Mouse (Mus musculus) forebrain, embryonic 10.5 days (tissue): ENCODE results near the gene Gpr84. TPM values are rescaled to one million over a fixed set of nuclear protein-coding genes. Genes with fewer than 3 reads are reported as not detected.

ENCODE experiments used
- DNase-seq: peaks from one replicate; pipeline ENCODE4 v3.0.0-alpha.2; 2017; ENCODE audit warnings: low spot score; ENCODE audit errors: extremely low spot score
- H3K27ac ChIP-seq: fragments of 300-500 bp; sonication (generic); 2 replicates; pipeline ENCODE4 v1.5.1; 2016; ENCODE audit warnings: mild to moderate bottlenecking
- H3K27me3 ChIP-seq: fragments of 300-500 bp; sonication (generic); 2 replicates; pipeline ENCODE4 v1.6.1; 2016; ENCODE audit warnings: mild to moderate bottlenecking; ENCODE audit not compliant: poor library complexity, severe bottlenecking
- H3K36me3 ChIP-seq: fragments of 300-500 bp; sonication (generic); replicated peaks from 2 replicates; pipeline ENCODE4 v1.6.1; 2016; ENCODE audit warnings: mild to moderate bottlenecking, moderate library complexity
- H3K4me1 ChIP-seq: fragments of 300-500 bp; sonication (generic); 2 replicates; pipeline ENCODE4 v1.6.1; 2016
- H3K4me3 ChIP-seq: fragments of 300-500 bp; sonication (generic); 2 replicates; pipeline ENCODE4 v1.5.1; 2016; ENCODE audit warnings: mild to moderate bottlenecking, moderate library complexity
- H3K9me3 ChIP-seq: fragments of 300-500 bp; sonication (generic); 2 replicates; pipeline ENCODE4 v1.6.1; 2016; ENCODE audit warnings: mild to moderate bottlenecking, moderate library complexity
- WGBS: fragments of 180-500 bp; shearing (Covaris S2); methylation state at CpG from one replicate; pipeline ENCODE4 v1.1.7; 2016; 5-methylcytosine and 5-hydroxymethylcytosine counted together
- polyA plus RNA-seq: library from polyadenylated mRNA; unstranded; fragments of >200 nt; fragmentation: Nextera tagmentation; extraction: Ambion mirVana; gene quantifications from 2 replicates; pipeline ENCODE4 v1.2.1, GENCODE M21; 2016

Gene Gpr84
- polyA plus RNA-seq, 1 experiment from 2014 or later, result 0.36 TPM

DNA sequence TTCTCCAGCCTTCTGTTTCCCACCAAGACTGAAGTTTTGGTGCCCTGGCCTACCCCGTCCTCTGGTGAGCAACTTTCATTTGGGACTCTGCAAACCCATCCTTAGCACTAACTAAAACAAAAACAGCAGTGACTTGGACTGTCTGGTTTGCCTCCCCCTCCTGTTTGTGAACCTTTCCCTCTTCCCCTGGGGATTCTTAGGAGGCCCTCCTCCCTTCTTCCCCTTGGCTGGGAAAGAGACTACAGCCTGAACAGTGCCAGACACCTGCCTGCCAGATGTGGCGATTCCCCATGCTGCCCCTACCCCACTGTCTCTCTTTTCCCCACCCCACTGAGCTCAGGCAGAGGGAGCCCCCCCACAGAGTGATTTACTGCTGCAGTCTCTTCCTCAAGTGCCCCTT is 9.4 kb downstream of the Gpr84 start:
- peaks cover 98% of the 10 kb centered on the region for H3K4me1 ChIP-seq
- DNase-seq, result no peak
- WGBS, result 11% methylated on average over 2 of the region's 2 CpGs
- H3K36me3 ChIP-seq, result peaks cover 34% of the 10 kb centered on the region
- H3K4me3 ChIP-seq, result peak overlapping the region; percentile 46
- H3K9me3 ChIP-seq, result no peaks in the 10 kb centered on the region
- H3K27me3 ChIP-seq, result no peaks in the 10 kb centered on the region
- peak overlapping the region; percentile 97 for H3K27ac ChIP-seq

DNA sequence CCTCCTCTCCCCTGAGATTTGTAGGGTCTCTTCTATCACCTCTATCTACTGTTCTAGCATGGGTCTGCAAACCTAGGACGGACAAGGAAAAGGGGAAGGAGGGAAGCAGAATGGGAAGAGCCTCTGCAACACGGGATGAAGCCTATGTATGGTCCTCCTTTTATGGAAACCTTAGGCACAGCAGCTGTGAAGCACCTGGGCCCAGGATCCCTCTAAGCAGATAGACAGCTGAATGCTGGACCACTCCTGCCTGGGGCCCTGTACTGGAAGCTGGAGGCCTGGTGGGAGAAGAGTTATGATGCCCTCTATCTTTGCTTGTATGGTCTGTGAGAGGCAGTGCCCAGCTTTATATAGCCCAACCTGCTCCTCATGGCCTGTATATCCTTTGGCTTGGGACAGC is 9.9 kb downstream of the Gpr84 start:
- 2% methylated on average over 2 of the region's 2 CpGs for WGBS
- Histone ChIP-seq H3K4me1 (peaks cover 98% of the 10 kb centered on the region), H3K27me3 (no peaks in the 10 kb centered on the region), H3K36me3 (peaks cover 38% of the 10 kb centered on the region), H3K27ac (peak overlapping the region; percentile 97), H3K9me3 (no peaks in the 10 kb centered on the region), H3K4me3 (peak overlapping the region; percentile 46)
- DNase-seq, result no peak

DNA sequence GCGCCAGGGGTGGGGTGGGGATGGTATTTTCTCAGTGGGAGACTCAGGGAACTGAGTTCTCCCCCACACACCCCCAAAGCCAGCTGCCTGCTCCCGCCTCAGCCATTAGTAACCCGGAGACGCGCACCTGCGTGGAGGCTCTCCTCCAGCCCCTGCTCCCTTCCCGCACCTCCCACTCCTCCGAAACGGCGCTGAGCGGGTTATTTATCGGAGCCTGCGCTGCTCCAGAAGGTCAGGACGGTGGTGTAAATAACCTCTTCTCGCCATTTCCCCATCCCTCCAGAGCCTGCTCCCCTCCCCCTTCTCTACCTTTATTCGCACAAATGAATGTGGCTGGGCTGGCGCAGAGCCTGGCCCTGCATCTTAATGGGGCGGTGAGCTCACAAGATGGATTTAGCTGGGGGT is 10.3 kb downstream of the Gpr84 start:
- Histone ChIP-seq H3K4me1 (peaks cover 99% of the 10 kb centered on the region), H3K9me3 (no peaks in the 10 kb centered on the region), H3K4me3 (peak overlapping the region; percentile 46), H3K27me3 (no peaks in the 10 kb centered on the region), H3K36me3 (peaks cover 42% of the 10 kb centered on the region), H3K27ac (peak overlapping the region; percentile 97)
- WGBS, result 3% methylated on average over 18 of the region's 18 CpGs
- peak; percentile 77 for DNase-seq

DNA sequence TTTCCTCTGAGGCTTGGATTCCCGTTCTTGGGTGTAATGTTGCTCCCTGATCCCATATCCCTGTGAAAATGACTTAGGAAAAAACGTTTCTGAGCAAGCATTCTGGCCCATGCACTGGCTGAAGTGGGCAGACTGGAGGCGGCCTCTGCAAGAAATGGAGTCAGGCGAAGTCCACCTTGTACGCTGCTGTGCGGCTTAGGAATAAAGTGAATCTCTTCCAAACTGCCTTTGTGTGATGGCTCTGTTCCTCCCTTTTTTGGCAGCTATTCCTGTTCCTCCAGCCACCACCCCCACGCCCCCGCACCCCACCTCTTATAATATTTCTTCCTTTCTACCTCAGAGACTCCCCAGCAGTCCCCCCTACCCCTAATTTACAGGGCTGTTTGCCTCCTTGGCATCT is 10.8 kb downstream of the Gpr84 start:
- no peaks in the 10 kb centered on the region for H3K27me3 ChIP-seq
- no peaks in the 10 kb centered on the region for H3K9me3 ChIP-seq
- H3K4me1 ChIP-seq, result peaks cover 99% of the 10 kb centered on the region
- H3K4me3 ChIP-seq, result peak overlapping the region; percentile 46
- no peak for DNase-seq
- H3K27ac ChIP-seq, result peak overlapping the region; percentile 97
- peaks cover 45% of the 10 kb centered on the region for H3K36me3 ChIP-seq
- WGBS, result 38% methylated on average over 8 of the region's 8 CpGs

DNA sequence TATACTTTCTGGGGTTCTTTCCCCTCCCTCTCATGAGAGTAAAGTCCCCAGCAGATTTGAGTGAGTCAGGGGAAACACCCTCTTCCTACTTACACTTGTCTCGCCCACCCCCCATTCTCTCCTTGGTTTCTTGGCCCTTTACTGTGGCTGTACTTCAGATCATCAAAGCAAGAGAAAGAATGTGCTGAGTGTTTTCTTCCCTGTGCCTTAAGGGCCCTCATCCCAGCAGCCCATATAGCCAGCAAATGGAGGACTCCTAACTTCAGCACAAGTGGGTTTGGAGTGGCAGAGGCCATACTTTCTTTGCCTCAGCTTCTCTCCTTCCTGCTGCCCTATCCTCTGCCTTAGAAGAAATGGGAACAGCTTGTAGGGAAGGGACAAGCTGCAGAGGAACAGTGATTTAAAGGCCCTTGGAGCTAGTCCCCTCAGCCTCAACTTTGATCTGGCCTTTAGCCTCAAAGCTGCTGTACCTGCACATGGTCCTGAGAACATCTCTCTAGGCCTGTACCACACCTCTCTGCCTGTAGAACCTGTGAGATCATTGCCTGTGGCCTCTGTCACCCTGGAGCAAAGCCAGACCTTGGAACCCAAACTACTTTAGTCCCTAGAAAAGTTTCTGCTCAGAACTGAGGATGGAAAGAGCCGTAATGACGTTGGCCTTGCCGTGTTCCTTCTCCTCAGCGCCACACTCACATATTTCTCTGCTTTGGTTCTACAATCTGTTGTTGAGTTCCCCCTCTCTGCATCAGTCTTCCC is 11.4 kb downstream of the Gpr84 start:
- no peak for DNase-seq
- no peaks in the 10 kb centered on the region for H3K27me3 ChIP-seq
- 78% methylated on average over 5 of the region's 5 CpGs for WGBS
- H3K9me3 ChIP-seq, result no peaks in the 10 kb centered on the region
- H3K4me3 ChIP-seq, result peak overlapping the region; percentile 46; the same call in 1 of the 2 replicates
- H3K27ac ChIP-seq, result peak overlapping the region; percentile 97
- H3K36me3 ChIP-seq, result peaks cover 47% of the 10 kb centered on the region
- H3K4me1 ChIP-seq, result peaks cover 95% of the 10 kb centered on the region

DNA sequence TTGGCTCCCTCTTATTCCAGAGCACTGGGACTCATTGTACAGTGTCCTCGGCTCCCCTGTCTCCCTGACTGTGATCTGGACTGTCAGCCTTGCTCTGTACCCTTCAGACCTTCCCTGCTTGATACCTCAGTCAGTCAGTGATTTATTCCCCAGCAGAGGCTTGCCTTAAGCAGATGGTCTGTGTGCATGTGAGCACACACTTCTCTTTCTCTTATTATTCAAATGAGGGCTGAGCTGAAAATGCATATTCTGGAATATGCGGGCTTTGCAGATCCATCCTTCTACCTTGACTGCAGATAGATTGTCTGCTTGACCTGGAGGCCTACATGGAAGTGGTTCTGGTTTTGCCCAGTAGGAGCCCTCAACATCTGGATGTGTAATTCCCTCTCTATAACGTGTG is 12.4 kb downstream of the Gpr84 start:
- DNase-seq, result no peak
- 76% methylated on average over 3 of the region's 3 CpGs for WGBS
- Histone ChIP-seq H3K4me1 (peaks cover 85% of the 10 kb centered on the region), H3K9me3 (no peaks in the 10 kb centered on the region), H3K4me3 (no peak overlapping the region), H3K27me3 (no peaks in the 10 kb centered on the region), H3K36me3 (peaks cover 57% of the 10 kb centered on the region), H3K27ac (peak overlapping the region; percentile 97)

DNA sequence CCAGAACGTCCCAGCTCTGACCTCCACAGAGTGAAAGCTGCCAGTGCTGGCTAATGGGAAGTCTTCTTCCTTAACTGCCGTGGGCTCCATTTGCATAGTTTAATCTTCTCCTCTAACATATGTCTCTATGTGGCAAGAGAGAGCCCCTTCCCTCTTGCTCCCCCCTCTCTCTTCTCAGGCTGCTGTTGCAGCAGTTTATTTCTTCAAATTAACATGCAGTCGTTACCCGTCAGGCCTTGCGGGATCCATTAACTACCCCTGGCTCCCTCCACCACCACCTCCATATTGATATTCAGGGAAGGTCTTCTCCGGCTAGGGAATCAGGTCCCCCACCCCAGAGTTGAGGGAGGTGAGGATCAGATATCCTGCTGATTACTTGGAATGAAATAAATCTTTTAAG is 13.1 kb downstream of the Gpr84 start:
- no peaks in the 10 kb centered on the region for H3K27me3 ChIP-seq
- peak overlapping the region; percentile 97 for H3K27ac ChIP-seq
- WGBS, result 85% methylated on average over 6 of the region's 6 CpGs
- H3K4me1 ChIP-seq, result peaks cover 78% of the 10 kb centered on the region
- H3K9me3 ChIP-seq, result no peaks in the 10 kb centered on the region; the same call in 1 of the 2 replicates
- H3K4me3 ChIP-seq, result no peak overlapping the region
- no peak for DNase-seq
- peaks cover 64% of the 10 kb centered on the region for H3K36me3 ChIP-seq

DNA sequence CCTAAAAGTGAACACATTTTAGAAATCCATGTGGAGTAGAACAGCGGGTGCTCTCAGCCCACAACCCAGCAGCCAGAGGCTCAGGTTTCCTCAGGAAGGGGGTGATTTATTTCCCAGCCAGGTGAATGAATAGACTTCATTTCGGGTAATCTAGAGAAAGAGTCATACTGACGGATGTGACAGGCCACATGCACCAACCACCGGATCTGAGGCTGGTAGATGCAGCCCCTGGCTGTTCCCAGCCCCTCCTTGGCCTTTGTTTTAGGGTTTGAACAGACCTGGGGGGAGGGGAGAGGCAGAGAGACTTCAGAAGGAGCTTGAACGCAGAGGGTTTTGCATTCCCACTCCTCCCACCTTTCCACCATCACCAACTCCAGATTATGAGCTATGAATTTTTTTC is 14.6 kb downstream of the Gpr84 start:
- 6% methylated on average over 5 of the region's 5 CpGs for WGBS
- H3K9me3 ChIP-seq, result no peaks in the 10 kb centered on the region; the same call in 1 of the 2 replicates
- DNase-seq, result peak; percentile 50
- no peaks in the 10 kb centered on the region for H3K27me3 ChIP-seq
- H3K36me3 ChIP-seq, result peaks cover 78% of the 10 kb centered on the region
- peak overlapping the region; percentile 97 for H3K27ac ChIP-seq
- H3K4me3 ChIP-seq, result no peak overlapping the region
- H3K4me1 ChIP-seq, result peaks cover 64% of the 10 kb centered on the region

DNA sequence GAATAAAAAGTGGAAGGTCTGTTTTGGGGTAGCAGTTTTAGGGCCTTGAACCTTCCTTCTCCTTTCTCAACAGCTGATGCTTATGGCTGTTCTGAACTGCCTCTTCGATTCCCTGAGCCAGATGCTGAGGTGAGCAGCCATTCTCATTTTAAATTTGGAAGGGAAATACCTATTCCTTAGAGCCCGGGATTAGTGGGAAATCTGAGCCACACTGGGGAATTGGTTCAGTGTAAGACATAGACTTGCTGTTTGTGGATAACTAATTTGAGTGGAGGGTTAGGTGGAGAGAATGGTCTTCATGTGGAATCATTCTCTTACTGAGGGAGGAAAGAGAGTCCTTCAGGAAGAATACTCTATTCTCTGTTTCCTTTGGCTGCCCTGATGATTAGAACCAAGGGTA is 15.8 kb downstream of the Gpr84 start:
- no peaks in the 10 kb centered on the region for H3K27me3 ChIP-seq
- H3K27ac ChIP-seq, result no peak overlapping the region
- H3K4me1 ChIP-seq, result peaks cover 56% of the 10 kb centered on the region
- H3K4me3 ChIP-seq, result no peak overlapping the region
- WGBS, result 76% methylated on average over 2 of the region's 2 CpGs
- no peak for DNase-seq
- no peaks in the 10 kb centered on the region; the same call in 1 of the 2 replicates for H3K9me3 ChIP-seq
- peaks cover 91% of the 10 kb centered on the region for H3K36me3 ChIP-seq

DNA sequence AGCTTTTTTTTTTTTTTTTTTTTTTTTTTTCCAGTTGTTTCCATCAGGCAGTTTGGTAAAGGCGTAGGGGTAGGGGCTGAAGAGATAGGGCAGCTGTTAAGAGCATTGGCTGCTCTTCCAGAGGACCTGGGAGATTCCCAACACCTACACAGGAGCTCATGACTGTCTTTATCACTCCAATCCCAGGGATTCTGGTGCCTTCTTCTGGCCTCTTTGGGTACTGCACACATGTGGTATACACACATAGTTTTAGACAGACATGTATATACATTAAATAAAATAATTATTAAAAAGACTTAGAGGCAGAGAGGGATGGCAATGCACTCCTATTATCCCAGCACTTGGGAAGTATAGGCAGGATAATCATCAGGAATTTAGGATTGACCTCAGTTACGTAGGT is 17.0 kb downstream of the Gpr84 start:
- DNase-seq, result no peak
- Histone ChIP-seq H3K36me3 (peaks cover 92% of the 10 kb centered on the region), H3K9me3 (no peaks in the 10 kb centered on the region; the same call in 1 of the 2 replicates), H3K27me3 (no peaks in the 10 kb centered on the region), H3K27ac (no peak overlapping the region), H3K4me3 (no peak overlapping the region), H3K4me1 (peaks cover 48% of the 10 kb centered on the region)
- 93% methylated on average over 2 of the region's 2 CpGs for WGBS

DNA sequence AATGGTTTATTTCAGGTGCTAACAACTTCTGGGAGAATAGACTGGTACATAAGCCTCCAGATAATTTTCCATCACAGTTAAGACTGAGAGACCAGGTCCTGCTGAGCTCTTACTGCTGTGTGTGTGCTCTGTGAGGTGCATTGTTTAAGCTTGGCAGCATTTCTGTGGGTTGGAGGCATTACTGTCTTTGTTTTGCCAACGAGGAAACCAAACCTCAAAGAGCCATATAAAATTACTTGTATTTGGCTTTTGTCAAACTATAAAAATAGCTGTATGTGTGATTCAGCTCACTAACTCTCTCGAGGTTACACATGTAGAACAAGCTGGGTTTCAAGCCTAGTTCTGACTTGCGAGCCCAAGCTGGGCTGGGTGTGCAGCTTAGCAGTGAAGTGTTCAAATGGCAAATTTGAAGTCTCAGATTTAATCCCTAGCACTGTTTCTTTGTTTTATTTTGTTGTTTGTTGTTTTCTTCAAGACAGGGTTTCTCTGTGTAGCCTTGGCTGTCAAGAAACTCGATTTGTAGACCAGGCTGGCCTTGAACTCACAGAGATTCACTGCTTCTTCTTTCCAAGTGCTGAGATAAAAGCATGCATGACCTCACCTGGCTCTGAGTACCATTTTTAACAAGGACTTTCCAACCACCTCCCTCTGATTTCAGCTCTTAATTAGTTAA is 17.6 kb downstream of the Gpr84 start:
- no peaks in the 10 kb centered on the region for H3K27me3 ChIP-seq
- H3K9me3 ChIP-seq, result no peaks in the 10 kb centered on the region; the same call in 1 of the 2 replicates
- no peak overlapping the region for H3K27ac ChIP-seq
- peaks cover 86% of the 10 kb centered on the region for H3K36me3 ChIP-seq
- 94% methylated on average over 4 of the region's 4 CpGs for WGBS
- no peak for DNase-seq
- peaks cover 42% of the 10 kb centered on the region for H3K4me1 ChIP-seq
- no peak overlapping the region for H3K4me3 ChIP-seq

DNA sequence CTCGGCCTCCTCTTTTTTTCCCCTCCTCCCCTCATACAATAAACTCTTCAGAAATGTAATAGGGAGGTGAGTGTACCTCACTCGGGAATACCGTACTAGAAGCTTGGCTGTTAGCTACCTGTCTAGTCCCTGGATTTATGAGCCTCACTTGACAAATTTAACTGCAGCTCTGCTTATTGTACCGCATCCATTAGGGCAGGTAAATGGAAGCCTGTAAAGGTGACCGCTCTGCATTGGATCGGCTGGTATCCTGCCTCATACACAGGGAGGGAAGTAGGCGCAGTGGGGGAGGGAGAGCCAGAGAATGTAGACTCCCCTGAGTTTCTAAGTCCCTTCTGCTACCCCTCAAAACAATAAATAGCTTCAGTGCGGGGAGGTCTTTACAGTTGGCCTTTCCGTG is 19.6 kb downstream of the Gpr84 start:
- no peak overlapping the region for H3K27ac ChIP-seq
- H3K9me3 ChIP-seq, result no peaks in the 10 kb centered on the region; the same call in 1 of the 2 replicates
- H3K4me1 ChIP-seq, result peaks cover 23% of the 10 kb centered on the region
- 94% methylated on average over 9 of the region's 9 CpGs for WGBS
- no peak overlapping the region for H3K4me3 ChIP-seq
- H3K27me3 ChIP-seq, result no peaks in the 10 kb centered on the region
- no peak for DNase-seq
- H3K36me3 ChIP-seq, result peaks cover 80% of the 10 kb centered on the region

DNA sequence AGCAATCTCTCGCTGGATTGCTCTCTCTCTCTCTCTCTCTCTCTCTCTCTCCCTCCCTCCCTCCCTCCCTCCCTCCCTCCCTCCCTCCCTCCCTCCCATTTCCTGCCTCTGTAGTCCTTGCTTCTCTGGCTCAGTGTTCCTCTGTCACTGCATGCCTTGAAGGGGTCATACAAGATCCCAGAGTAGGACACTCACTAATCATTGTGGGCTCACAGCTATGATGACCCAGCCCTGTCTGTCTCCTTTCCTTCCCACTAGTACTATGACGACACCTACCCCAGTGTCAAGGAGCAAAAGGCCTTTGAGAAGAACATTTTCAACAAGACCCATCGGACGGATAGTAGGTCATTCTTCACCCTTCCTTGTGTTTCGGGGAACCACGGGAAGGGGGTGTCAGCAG is 20.0 kb downstream of the Gpr84 start:
- no peak for DNase-seq
- no peaks in the 10 kb centered on the region; the same call in 1 of the 2 replicates for H3K9me3 ChIP-seq
- no peaks in the 10 kb centered on the region for H3K27me3 ChIP-seq
- no peak overlapping the region for H3K27ac ChIP-seq
- peaks cover 75% of the 10 kb centered on the region for H3K36me3 ChIP-seq
- 84% methylated on average over 6 of the region's 6 CpGs for WGBS
- H3K4me3 ChIP-seq, result no peak overlapping the region
- peaks cover 23% of the 10 kb centered on the region for H3K4me1 ChIP-seq
